Mouse (Mus musculus): ENCODE data around the gene Avil. TPM values are rescaled to one million over a fixed set of nuclear protein-coding genes. Genes with fewer than 3 reads are reported as not detected.

Gene Avil
- total RNA-seq, 2 experiments from 2014 or later, result 0.25 TPM; not detected in 1

- intact Hi-C loops (cut with DNase I), result no loop called here
Observed at GRCm38 (mm10) chr10:127069281-127070189, 69.0 kb downstream of the Avil start.

More at GRCm38 (mm10) chr10:127069281-127070189, 69.0 kb downstream of the Avil start:
- no peak for DNase-seq (ENCODE audit: low spot score in 2 of 2)

Small RNAs within 50 kb of the gene (microRNA-seq; reads per million reads assigned to microRNA genes)
- gene Mir26a-2 (10.7 to 56.0 reads per million in 2 experiments), gene Mir546 (0 to 1.0 reads per million in 2 experiments)

Other genes starting within 250 kb of the Avil start
- 1 to 10 TPM; 9.2 to 9.7 TPM for gene Atp23, start 99.4 kb upstream of the Avil start, total RNA-seq (2021)
- 10 to 100 TPM; 69.2 to 80.7 TPM for gene Ctdsp2, start 22.0 kb upstream of the Avil start, total RNA-seq (2021)
- 10 to 100 TPM; 30.1 to 37.1 TPM for gene Tsfm, start 30.1 kb downstream of the Avil start, total RNA-seq (2021)
- gene Mettl1, start 40.7 kb downstream of the Avil start, total RNA-seq (2021), result 1 to 10 TPM; 8.7 to 9.7 TPM
- gene Eef1akmt3, start 40.8 kb downstream of the Avil start, total RNA-seq (2021), result under 1 TPM; 0.16 to 0.25 TPM
- gene Cyp27b1, start 47.5 kb downstream of the Avil start, total RNA-seq (2021), result 1 to 10 TPM in 1 of 2 experiments, under 1 TPM in 1; 0.57 to 1.1 TPM
- 10 to 100 TPM; 21.7 to 21.8 TPM for gene March9, start 59.5 kb downstream of the Avil start, total RNA-seq (2021)
- 10 to 100 TPM; 84.9 to 86.2 TPM for gene Cdk4, start 62.8 kb downstream of the Avil start, total RNA-seq (2021)
- gene Tspan31, start 69.6 kb downstream of the Avil start, total RNA-seq (2021), result 10 to 100 TPM; 65.5 to 71.5 TPM
- gene Agap2, start 74.6 kb downstream of the Avil start, total RNA-seq (2021), result 100 to 1,000 TPM; 678 to 689 TPM
- 100 to 1,000 TPM; 106 to 112 TPM for gene Os9, start 120.4 kb downstream of the Avil start, total RNA-seq (2021)
- 100 to 1,000 TPM; 111 to 116 TPM for gene B4galnt1, start 164.5 kb downstream of the Avil start, total RNA-seq (2021)
- 1 to 10 TPM; 2.4 to 4.1 TPM for gene Slc26a10, start 179.9 kb downstream of the Avil start, total RNA-seq (2021)
- 100 to 1,000 TPM; 142 to 156 TPM for gene Arhgef25, start 189.4 kb downstream of the Avil start, total RNA-seq (2021)
- gene Dtx3, start 195.0 kb downstream of the Avil start, total RNA-seq (2021), result 100 to 1,000 TPM; 210 TPM
- gene Pip4k2c, start 210.9 kb downstream of the Avil start, total RNA-seq (2021), result 10 to 100 TPM; 95.2 to 95.6 TPM

Data from left cerebral cortex, postnatal 25 days (tissue).